Mouse (Mus musculus): ENCODE data around the gene Maml1.
A peak's percentile ranks its signal among the peaks of the same experiment; 100 is the strongest.

Maml1 gene

DNA sequence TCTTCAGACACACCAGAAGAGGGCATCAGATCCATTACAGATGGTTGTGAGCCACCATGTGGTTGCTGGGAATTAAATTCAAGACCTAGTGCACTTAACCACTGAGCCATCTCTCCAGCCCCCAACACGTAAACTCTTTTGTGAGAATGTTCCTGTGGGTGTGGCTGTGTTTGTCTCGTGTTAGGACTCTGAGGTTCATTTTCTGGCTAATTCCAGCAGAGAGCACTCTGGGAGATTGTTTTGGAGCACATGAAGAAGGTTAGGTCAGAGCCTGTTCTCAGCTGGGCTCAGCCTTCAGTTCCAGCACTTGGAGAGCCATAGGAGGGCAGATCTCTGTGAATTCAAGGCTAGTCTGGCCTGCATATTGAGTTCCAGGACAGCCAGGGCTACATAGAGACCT, 72.3 kb downstream of the Maml1 start:
- DNase-seq (ENCODE audit: low read depth, low spot score) = no peak

DNA sequence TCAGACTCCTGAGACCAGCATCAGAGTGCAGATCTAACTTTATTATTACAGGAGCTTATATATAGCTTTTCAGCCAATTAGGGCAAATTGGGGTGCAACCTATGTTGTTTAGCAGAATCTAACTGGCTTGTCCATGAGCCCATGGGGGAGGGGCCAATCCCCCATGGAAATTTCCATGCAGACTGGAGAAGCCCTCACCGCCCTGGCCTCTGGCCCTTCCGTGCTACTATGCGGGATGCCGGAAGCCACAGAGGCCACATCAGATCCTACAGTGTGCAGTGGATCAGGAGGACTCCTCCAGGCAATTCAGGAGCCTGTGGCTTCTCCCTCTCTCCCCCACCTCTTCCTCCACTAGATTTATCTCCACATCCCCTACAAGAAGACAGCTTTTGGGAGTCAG, 74.3 kb downstream of the Maml1 start:
- DNase-seq (ENCODE audit: low read depth, low spot score) = no peak

DNA sequence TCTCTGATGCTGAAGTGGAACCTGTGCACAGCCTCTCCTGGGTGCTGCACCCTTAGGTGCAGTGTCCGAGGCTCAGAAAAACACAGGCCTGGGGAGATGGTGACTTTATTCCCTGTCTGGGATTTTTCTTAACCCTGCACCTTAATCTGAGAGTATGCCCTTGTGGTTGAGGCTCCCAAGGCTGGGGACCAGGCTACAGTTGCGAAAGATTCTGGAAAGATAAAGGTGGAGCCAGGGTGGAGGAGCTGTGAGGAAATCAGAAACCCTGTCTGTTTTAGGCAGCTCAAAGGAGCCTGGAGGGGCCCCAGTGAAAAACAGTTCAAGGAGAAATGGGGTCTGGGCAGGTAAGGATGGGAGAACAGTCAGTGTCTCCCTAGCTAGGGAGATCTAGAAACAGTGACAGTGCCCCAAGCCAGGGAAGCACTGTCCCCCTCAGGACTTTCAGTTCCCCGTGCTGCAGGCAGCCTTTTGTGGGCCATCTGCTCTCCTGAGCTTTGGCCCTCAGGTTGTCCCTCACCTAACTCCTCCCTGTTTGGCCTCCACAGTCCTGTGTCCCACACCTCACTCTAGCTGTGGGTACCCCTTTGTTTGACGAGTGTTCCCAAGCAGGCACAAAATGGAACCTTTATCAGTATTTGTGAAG, 75.3 kb downstream of the Maml1 start:
- no peak for DNase-seq (ENCODE audit: low read depth, low spot score)

DNA sequence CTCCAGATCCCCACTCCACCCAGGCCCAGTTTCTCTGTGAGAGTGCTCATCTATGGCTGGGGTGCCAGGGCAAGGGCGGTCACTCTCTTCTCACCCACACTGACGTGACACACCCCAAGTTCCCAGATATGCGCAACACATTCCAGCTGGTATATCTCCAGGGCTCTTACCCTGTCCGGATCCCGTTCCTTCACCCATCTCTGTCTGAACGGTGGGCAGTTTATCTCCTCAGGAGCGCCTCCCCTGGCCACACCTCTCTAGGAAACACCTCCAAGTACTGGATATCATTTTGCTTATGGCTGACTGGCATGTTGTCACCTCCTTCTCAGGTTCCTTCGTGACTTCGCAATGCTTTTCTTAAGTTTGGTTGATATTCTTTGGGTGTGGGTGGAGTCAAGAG, 76.5 kb downstream of the Maml1 start:
- no peak for DNase-seq (ENCODE audit: low read depth, low spot score)

DNA sequence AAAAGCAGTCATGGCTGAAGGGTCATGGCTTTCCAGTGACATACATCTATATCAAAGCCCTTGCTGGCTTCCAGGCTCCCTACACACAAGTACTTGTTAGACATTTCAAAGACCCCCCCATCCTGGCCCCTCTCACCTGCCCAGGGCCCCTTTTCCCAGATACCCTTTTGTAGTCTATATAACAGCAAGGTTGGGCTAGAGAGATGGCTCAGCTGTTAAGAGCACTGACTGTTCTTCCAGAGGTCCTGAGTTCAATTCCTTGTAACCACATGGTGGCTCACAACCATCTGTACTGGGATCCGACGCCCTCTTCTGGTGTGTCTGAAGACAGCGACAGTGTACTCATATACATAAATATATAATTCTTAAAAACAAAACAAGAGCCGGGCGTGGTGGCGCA, 77.5 kb downstream of the Maml1 start:
- DNase-seq (ENCODE audit: low read depth, low spot score) = no peak

DNA sequence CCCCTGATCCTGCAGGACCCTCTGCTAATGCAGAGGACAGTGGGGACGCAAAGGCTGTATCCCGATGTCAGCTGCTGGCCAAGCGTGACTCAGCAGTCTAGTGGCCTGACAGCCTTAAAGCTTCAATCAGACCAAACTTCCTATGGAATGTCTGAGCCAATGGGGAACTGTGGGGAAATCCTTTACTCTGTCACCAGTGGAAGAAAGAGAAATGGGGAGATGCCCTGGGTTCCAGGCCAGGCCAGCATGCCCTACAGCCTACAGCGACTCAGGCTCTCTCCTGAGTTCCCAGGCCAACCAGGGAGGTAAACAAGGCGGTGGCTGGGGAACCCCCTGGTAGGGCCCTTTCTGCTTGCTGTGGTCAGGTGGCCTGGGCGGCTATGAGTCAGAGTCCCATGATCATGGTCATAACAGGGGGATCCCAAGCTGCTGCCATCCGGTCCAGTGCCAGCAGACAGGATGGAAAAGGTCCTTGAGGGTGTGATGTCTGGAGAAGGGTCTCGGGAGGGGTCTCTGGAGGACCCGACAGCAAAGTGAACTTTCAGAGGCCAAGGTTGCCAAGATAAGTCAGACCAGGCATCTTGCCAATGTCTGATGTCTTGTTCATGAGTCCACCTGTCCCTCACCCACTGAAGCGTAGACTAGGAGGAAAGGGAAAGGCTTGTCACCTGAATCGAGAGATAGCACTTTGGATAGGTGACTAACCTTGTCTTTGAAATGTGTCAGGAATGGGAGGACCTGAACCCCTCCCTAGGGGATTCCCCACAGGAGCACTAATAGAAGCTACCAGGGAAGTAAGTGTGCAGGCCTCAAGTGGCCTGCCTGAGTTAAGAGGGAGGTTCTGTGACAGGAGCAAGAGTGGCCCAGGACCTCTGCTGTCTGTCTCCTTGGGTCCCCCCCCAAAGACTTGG, 79.0 kb downstream of the Maml1 start:
- DNase-seq (ENCODE audit: low read depth, low spot score) = no peak

DNA sequence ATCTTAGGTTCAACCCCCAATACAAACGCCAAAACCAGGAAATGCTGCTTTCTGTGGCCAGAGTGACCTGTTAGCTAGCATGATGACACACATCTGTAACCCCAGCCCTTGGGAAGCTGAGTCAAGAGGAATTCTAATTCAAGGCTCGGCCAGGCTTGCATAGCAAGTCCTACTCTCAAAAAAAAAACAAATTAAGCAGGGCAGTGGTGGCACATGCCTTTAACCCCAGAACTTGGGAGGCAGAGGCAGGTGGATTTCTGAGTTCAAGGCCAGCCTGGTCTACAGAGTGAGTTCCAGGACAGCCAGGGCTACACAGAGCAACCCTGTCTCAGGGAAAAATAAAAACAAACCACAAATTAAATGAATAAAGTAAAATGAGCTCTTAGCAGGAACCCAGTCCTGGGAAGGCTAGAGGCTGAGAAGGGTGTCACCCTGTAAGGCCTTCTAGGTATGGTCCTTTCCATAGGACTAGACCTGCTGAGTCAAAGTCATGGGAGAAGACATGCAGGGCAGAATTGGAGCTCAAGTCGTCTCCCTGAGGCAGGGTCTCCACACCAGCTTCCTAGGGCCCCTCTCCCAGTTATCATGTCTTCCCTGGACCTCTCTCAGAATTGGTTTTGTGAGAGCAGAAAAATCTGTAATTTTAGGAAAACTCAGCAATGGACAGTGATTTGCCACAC, 79.9 kb downstream of the Maml1 start:
- DNase-seq (ENCODE audit: low read depth, low spot score) = no peak

DNA sequence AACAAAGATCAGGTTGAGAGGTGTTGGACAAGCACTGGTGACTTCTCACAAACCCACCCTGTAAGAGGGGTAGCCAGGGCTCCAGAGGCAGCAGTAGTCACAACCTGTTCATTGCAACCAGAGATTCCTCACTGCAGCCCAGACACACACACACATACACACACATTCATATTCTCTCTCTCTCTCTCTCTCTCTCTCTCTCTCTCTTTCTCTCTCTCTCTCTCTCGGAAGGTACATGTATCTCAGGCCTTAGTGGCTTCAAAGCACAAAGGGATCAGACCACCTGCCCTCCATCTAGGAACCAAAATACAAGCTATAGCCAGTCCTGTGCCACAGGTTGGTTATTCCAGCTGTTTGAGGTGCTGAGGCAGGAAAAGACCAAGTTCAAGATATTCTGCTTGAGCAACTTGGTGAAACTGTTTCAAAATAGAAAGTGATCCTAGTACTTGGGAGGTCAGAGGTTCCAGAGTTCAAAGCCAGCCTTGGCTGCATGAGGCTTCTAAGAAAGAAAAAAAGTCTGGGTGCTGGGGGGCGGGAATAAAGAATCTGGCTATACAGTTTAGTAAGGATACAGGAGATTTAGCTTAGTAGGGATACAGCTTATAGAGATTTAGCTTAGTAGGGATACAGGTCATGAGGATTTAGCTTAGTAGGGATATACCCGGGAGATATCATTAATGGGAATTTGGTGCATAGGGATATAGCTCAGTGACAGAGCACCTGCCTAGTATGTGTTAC, 80.6 kb downstream of the Maml1 start:
- DNase-seq (ENCODE audit: low read depth, low spot score) = no peak

DNA sequence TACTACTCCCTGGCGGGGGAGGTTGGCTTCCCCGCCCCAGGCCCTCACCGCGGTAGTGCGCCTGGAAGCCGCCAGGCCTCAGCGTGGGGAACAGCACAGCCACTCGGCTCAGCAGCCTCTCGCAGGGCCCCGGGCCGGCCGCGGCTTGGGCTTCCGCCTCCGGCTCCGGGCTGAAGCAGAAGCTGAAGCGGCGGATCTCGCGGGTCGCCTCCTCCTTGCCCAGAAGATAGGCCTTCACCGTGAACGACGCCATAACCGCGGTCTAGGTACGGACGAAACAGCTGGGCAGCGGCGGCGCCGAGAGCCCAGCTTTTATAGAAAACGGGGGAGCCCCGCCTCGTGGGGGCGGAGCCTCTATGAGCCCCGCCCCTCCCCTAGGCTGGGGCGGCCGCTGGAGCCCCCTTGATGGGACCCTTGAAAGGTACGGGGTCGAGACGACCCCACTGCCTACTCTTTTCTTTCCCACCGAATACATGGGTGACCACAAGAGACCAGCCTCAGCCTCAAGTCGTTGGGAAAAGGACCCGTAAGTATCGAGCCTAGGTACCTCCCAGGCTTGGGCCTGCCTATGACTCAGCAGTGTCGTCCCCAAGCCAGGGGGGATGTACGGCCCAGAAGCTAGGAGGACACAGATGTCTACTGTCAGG, 81.5 kb downstream of the Maml1 start, which contains the start of the genes Sqstm1 and Mgat4b:
TSS of gene Sqstm1 (minus strand) at position 323 of the 647 bp plus-strand sequence.
TSS of gene Mgat4b (plus strand) at position 386 of the 647 bp plus-strand sequence.
- DNase-seq (ENCODE audit: low read depth, low spot score) = peak; percentile 67

DNA sequence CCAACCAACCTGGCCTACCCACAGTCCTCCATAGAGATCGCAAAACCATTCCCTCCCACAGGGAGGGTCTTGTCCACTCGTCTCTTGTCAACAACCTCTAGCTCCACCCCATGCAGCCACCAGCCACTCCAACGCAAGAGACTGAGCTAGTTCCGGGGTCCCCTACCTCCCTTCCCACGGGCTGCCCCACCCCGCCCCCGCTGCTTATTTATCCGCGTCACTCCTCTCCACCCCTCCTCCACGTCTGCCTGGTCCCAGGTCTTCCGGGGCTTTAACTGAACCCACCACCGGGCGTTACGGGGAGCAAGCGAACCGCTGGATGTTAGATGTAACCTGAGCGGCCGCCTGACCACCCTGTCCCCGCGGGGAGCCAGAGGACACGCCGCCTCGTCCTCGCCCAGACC, 82.0 kb downstream of the Maml1 start:
- DNase-seq (ENCODE audit: low read depth, low spot score) = peak; percentile 81

DNA sequence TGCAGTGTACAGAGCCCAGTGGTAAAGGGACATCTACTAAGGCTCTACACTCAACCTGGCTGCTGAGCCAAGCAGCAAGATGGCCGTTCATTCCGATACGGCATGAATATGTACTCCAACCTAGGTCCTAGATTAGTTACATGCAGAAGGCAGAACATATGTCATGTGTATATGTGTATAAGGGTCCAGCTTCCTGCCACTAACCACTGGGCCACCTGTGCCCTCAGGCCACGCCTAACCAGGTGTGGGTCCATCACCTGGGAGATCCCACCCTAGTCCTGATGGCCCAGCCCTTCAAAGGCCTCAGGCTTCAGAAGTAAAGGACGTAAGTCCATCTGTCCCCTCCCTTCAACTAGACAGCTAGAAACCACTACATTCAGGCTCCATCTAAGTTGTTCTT, 84.1 kb downstream of the Maml1 start:
- DNase-seq (ENCODE audit: low read depth, low spot score) = no peak

DNA sequence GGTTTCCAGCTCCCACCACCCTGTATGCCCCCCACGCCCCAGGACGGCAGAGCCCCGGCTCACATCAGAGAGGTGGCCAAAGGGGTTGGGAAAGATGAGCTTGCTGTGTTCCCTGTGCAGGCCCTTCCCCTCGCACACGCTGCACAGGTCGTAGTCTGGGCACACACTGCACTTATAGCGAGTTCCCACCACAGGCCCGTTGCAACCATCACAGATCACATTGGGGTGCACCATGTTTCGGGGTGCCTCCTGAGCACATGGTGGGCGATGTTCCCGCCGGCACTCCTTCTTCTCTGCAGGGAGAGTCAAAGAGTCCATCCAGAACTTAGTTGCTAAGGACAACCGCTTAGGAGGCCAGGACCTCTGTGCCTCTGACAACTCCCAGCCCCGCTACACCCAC, 84.8 kb downstream of the Maml1 start:
- no peak for DNase-seq (ENCODE audit: low read depth, low spot score)

DNA sequence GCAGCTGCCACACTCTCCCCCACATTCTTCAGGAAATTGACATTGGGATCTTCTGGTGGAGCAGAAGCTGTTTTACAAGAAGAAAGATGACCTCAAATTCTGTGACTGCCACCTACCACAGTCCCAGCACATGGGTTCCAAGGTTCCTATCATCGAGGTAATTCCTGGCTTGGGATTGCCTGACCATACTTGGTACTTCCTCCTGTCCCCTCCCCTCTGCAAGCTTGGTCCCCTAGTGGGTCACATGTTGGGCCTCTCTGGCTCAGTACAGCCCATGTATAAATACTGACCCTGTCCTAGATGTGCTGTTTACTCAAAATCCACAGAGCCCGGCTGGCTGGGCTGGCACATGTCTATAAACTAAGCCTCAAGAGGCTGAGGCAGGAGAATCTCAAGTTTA, 86.1 kb downstream of the Maml1 start:
- no peak for DNase-seq (ENCODE audit: low read depth, low spot score)

Measured in embryo, embryonic 11.5 days (tissue).